17 mouse cellular contexts compared by ENCODE assay signal in genomic region chr8:80894528-80894927, GRCm38 (mm10). TPM values are rescaled to one million over a fixed set of nuclear protein-coding genes. Genes with fewer than 3 reads are reported as not detected.
A peak's percentile ranks its signal among the peaks of the same experiment; 100 is the strongest.
DNase-seq lines count a peak whose midpoint lies in the region; ATAC-seq and TF ChIP-seq lines count a peak whose summit lies in the region.
"Had no signal": no experiment of that assay in that cellular context is flagged by ENCODE, and none has a peak within 500 bp of the region (broad histone marks: within the 10 kb centered on the region; RNA-seq: fewer than 3 reads in every experiment).

No protein-coding gene starts in this region.

- no peak for ATAC-seq in lung, embryonic 15.5 days (ENCODE audit: borderline replicate concordance, extremely low read depth, low FRiP score, low TSS enrichment)
- ATAC-seq in limb, embryonic 14.5 days (ENCODE audit: low FRiP score, low read depth): no peak
- ATAC-seq: forebrain, embryonic 15.5 days; hindbrain, embryonic 16.5 days had no signal

- no peak for TF ChIP-seq POLR2A in limb, embryonic 14.5 days (IDR thresholded peaks at IDR 0.05; ENCODE audit: borderline replicate concordance, extremely low read depth, insufficient read depth, insufficient read length)

- no peak overlapping the region for H3K9ac ChIP-seq in lung, embryonic 15.5 days
- no peak overlapping the region for H3K9ac ChIP-seq in limb, embryonic 14.5 days (ENCODE audit: low read depth, low read length, severe bottlenecking)
- H3K9ac ChIP-seq: forebrain, embryonic 15.5 days; hindbrain, embryonic 12.5 days had no signal

- intact Hi-C loops in gastrocnemius, adult 2 months (cut with DNase I): loop anchor here (5.0 kb wide), 1 partner anchor 93 kb away; no protein-coding TSS in a partner anchor

- peak overlapping the region; percentile 66; the same call in 1 of the 2 replicates for H3K4me3 ChIP-seq in gastrocnemius, adult 2 months
- H3K4me3 ChIP-seq in lung, embryonic 15.5 days: no peak overlapping the region
- H3K4me3 ChIP-seq in limb, embryonic 14.5 days (replicated peaks; ENCODE audit: low read length): no peak overlapping the region
- H3K4me3 ChIP-seq: forebrain, embryonic 15.5 days; hindbrain, embryonic 12.5 days had no signal

- H3K36me3 ChIP-seq in lung, embryonic 15.5 days: no peaks in the 10 kb centered on the region
- H3K36me3 ChIP-seq in limb, embryonic 14.5 days (ENCODE audit: control insufficient read depth, insufficient read depth, low read length): no peaks in the 10 kb centered on the region
- H3K36me3 ChIP-seq: forebrain, embryonic 15.5 days; heart, embryonic 13.5 days; hindbrain, embryonic 12.5 days had no signal

- no peak for TF ChIP-seq CTCF in gastrocnemius, adult 2 months (IDR thresholded peaks at IDR 0.05)

- H3K27me3 ChIP-seq in lung, embryonic 15.5 days: no peaks in the 10 kb centered on the region
- no peaks in the 10 kb centered on the region for H3K27me3 ChIP-seq in limb, embryonic 14.5 days (ENCODE audit: control insufficient read depth, insufficient read depth, low read length)
- H3K27me3 ChIP-seq: forebrain, embryonic 15.5 days; heart, embryonic 13.5 days; hindbrain, embryonic 12.5 days had no signal

- DNase-seq in gastrocnemius, adult 2 months: no peak
- DNase-seq in gastrocnemius, adult 8-10 months (ENCODE audit: low spot score in 2 of 2): no peak
- no peak for DNase-seq in lung, adult 18-20 months
- no peak for DNase-seq in limb, embryonic 14.5 days (ENCODE audit: low spot score)
- DNase-seq in right cerebral cortex, postnatal 36 days (ENCODE audit: low spot score in 2 of 2): no peak
- DNase-seq in testis, postnatal 10 days (ENCODE audit: low spot score): no peak
- DNase-seq: adrenal gland, postnatal 10 days; cerebellum, adult 11 months; cerebellum, adult 8-10 months; cerebellum, postnatal 14 days; gastrocnemius, postnatal 14 days; heart, postnatal 4 days had no signal

- H3K27ac ChIP-seq in gastrocnemius, adult 2 months: peak overlapping the region; percentile 72; the same call in 1 of the 2 replicates
- peak overlapping the region; percentile 84; the same call in 1 of the 2 replicates for H3K27ac ChIP-seq in lung, embryonic 15.5 days
- peak overlapping the region; percentile 53 for H3K27ac ChIP-seq in limb, embryonic 14.5 days (replicated peaks; ENCODE audit: low read depth, low read length)
- H3K27ac ChIP-seq: forebrain, embryonic 15.5 days; heart, embryonic 13.5 days; hindbrain, embryonic 12.5 days had no signal

- H3K4me2 ChIP-seq in lung, embryonic 15.5 days: no peak overlapping the region
- H3K4me2 ChIP-seq in limb, embryonic 14.5 days (replicated peaks; ENCODE audit: low read depth, low read length, severe bottlenecking): peak overlapping the region; percentile 38; the same call in 1 of the 2 replicates

- peaks cover 15% of the 10 kb centered on the region for H3K4me1 ChIP-seq in lung, embryonic 15.5 days
- peaks cover 14% of the 10 kb centered on the region for H3K4me1 ChIP-seq in limb, embryonic 14.5 days (ENCODE audit: control insufficient read depth, insufficient read depth, low read length)
- H3K4me1 ChIP-seq: hindbrain, embryonic 12.5 days had no signal

- H3K9me3 ChIP-seq in lung, embryonic 15.5 days: no peaks in the 10 kb centered on the region
- H3K9me3 ChIP-seq in limb, embryonic 14.5 days (ENCODE audit: control insufficient read depth, low read length): no peaks in the 10 kb centered on the region
- H3K9me3 ChIP-seq: forebrain, embryonic 15.5 days; heart, embryonic 13.5 days; hindbrain, embryonic 12.5 days had no signal

- WGBS in lung, embryonic 15.5 days: 72% methylated on average over 3 of the region's 3 CpGs
- WGBS in limb, embryonic 14.5 days: 91% methylated on average over 3 of the region's 3 CpGs

RNA-seq across cellular contexts. Expression of gene Gab1, which starts 14.2 kb away (rescaled TPM):
- total RNA-seq in gastrocnemius, adult 2 months (2021): 10 to 100 TPM; 11.7 to 14.3 TPM
- total RNA-seq in gastrocnemius, adult 8-10 months (2022): 10 to 100 TPM in 3 of 4 experiments, 1 to 10 TPM in 1; 9.0 to 12.8 (median 11.5) TPM
- polyA plus RNA-seq in lung, embryonic 15.5 days (2015; fragmentation: Nextera tagmentation; extraction: Ambion mirVana): 20.2 and 22.2 TPM in 2 replicates
- 44.8 and 56.3 TPM in 2 replicates for polyA plus RNA-seq in limb, embryonic 14.5 days (2012; rRNA removed)
- polyA plus RNA-seq in limb, embryonic 14.5 days (2014; fragmentation: Nextera tagmentation; extraction: Ambion mirVana): 41.3 and 47.2 TPM in 2 replicates
